Mouse (Mus musculus): Measurements from ENCODE around the gene Acap1.
"Not testable (repeated sequence)": the region's sequence is repeated elsewhere in the genome, so short reads cannot be mapped to it uniquely, and the experiment has no call there.

Gene Acap1

DNA sequence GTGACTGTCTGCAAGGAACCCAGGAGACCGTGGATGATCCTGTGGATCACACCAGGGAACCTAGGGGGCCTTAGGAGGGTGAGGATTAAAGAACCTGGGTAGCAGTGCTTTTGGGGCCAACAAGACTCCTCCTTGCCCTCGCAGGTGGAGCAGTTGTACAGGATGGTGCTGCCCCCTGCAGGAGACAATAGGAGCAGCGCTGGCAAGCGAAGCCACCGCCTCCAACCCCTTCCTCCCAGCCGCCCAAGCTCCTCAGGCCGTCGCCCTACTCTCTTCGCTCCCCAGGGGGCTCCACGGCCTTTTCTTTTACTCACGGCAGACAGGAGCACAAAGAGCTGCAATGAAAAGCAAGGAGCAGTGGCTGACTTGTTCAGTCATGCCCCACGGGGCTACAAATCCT, 18.5 kb downstream of the Acap1 start:
- peak; percentile 79 for DNase-seq (ENCODE audit: low read depth, low spot score)

DNA sequence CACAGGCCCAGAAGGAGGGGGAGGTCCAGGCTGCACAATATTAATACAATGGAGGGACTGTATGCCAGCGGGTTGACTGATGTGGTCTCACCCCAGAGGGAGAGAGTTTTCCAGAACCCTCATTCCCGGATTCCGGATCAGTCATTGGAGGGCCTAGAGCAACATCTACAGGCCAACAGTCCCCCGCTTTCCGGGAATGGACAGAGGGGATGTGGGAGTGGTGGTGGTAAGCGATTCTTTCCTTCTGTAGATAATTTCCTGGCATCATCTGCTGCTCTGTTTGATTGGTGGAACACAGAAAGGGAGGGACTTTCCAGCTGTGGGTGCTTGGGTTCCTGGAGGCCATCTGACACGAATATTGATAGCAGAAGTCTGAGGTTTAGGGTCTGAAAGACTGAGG, 19.2 kb downstream of the Acap1 start:
- DNase-seq (ENCODE audit: low read depth, low spot score) = no peak

DNA sequence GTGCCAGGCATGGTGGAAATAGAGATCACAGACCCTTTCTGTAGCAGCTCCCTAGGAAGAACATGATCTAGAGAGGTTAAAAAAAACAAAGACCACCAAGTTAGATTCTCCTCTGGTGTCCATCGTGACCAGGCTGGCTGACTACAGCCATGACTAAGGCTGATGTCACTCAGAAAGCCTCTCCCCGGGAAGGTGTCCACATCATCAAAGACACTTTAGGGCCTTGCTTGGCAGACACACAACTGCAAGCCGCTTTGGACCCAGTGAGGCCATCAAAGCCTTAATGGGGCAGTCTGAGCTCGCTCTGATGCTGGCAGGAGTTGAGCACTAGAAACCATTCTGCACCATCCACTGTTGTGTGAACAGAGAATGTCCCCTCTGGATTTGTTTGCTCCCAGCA, 22.9 kb downstream of the Acap1 start:
- DNase-seq (ENCODE audit: low read depth, low spot score) = no peak

DNA sequence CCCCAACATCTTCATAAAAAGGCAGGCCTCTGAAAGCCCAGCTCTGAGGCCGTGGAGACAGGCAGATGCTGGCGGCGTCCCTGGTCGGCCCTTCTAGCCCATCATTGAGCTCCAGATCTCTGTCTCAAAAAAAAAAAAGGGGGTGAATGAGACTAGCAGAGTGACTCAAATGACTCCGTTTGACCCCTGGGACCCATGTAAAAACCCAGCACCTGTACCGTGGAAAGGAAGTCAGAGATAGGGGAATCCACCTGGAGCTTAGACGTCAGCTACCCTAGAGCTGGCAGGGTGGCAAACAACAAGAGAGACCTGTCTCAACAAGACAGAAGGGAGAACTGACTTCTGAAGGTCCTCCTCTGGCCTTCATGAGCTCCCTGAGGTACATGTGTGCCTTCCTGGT, 23.5 kb downstream of the Acap1 start:
- no peak for DNase-seq (ENCODE audit: low read depth, low spot score)

- no peak for DNase-seq (ENCODE audit: low read depth, low spot score)
Observed at GRCm38 (mm10) chr11:69870289-69871069, 24.9 kb downstream of the Acap1 start.

- DNase-seq (ENCODE audit: low read depth, low spot score) = no peak
Observed at GRCm38 (mm10) chr11:69867335-69867734, 28.0 kb downstream of the Acap1 start.

GRCm38 (mm10) chr11:69865561-69865960, 29.8 kb downstream of the Acap1 start:
- DNase-seq (ENCODE audit: low read depth, low spot score) = no peak

GRCm38 (mm10) chr11:69864138-69864860, 31.0 kb downstream of the Acap1 start:
- DNase-seq (ENCODE audit: low read depth, low spot score) = no peak

DNA sequence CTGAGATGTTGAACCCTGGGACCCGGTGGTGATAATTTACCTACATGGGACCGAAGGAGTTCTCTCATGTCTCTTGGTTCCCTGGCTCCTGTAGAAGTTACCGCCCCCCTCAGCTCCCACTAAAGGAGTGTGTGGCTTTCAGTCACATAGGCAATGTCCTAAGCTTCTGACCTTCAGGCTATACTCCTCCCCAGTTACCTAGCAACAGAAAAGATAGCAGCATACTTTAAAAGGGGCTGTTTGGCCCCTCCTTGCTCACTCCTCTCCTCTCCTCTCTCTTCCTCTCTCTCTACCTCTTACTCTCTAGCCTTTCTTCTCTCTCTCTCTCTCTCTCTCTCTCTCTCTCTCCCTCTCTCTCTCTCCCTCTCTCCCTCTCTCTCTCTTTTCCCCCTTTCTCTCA, 31.6 kb downstream of the Acap1 start:
- not testable (repeated sequence) for DNase-seq (ENCODE audit: low read depth, low spot score)

DNA sequence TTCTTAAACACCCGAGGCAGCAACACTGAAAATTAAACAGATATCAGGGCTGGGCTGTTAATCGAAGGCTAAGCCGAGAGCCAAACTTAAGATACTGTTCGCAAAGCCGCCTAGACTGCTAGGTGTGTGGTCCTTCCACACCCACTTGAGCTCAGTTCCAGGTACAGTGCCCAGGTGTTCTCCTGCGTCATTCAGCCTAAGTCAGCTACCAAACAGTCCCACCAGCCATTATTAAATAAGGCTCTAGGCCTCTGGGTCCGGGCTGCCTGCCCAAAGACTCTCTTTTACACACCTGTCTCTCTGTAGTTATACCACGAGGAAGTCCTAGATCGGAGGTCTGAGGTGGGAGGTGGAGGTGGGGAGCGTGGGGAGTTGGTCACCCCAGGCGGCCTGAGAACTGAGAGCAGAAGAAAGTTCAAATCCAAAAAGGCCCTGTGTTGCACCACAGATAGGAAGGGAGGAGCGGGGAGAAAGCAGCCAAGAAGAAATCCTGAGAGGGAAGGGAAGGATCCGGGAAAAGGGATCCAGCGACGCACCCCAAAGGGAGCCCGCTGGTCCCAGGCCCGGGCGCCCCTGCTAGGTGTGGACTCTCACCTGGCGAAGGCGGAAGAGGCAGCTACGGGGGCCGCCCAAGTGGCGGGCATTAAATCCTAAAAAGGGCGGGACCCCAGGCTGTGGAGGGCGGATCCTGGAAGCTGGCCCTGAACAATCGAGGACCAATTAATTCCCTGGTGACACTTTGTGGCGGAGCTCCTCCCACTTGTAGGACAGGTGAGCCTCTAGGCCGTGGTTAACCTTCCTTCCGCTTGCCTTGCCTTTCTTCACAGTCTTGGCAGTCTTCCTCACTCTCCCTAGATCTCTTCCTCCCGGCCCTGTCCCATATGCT, 37.0 kb downstream of the Acap1 start, which contains the start of gene Tnk1:
Tnk1 (minus strand) TSS at position 618 of the 886 bp plus-strand sequence.
- no peak for DNase-seq (ENCODE audit: low read depth, low spot score)

GRCm38 (mm10) chr11:69855347-69855746, 40.0 kb downstream of the Acap1 start:
- DNase-seq (ENCODE audit: low read depth, low spot score) = no peak

DNA sequence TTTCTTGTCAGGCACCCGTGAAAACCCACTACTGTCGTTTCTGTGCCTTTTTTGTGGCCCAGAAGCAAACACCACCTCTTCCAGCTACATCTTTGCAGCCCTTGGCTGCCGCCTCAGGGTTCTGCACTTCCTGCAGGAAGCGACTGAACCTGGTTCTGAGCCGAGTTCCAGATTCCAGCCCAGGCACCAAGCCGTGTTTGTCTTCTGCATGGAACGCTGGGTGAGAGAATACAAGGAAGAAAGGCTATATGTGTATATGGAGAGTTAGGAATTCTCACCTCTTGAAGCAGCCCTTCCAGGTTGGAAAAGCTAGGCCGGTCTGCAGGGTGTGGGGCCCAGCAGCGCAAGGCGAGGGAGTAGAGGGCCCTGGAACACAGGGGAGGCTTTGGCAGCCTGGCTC, 40.7 kb downstream of the Acap1 start:
- DNase-seq (ENCODE audit: low read depth, low spot score) = no peak

DNA sequence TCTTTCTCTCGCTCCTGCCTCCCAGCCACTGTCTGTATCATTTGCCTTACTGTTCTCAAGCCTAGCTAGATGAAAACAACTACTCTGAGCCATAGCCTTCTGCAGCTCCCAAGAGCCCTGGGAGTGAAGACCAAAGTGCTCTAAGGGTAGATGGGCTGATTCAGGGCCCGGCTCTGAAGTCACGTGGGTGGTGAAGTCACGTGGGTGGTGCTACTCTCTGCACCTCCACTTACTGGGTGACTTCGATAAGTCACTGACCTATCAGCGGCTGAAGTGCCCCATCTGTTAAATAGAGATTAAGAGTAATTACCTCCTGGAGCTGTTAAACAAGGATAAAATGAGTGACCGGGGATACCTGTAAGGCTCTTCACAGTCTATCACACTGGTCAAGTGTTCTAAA, 41.3 kb downstream of the Acap1 start:
- peak; percentile 96 for DNase-seq (ENCODE audit: low read depth, low spot score)

- no peak for DNase-seq (ENCODE audit: low read depth, low spot score)
Observed at GRCm38 (mm10) chr11:69850754-69851153, 44.6 kb downstream of the Acap1 start.

DNA sequence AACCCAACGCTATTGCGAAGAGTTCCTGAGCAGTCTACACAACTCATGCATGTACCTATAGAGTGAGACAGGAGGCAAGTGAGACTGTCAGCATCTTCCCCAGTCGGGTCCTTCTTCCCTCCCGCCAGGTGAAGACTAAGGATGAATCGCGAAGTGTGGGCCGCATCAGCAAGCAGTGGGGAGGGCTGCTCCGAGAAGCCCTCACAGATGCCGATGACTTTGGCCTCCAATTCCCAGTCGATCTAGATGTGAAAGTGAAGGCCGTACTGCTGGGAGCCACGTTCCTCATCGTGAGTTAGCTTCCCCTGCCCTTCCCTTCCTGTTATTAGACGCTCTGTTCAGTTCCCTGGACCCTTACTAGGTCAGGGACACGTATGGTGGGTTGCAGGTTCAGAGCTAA, 45.5 kb downstream of the Acap1 start:
- DNase-seq (ENCODE audit: low read depth, low spot score) = no peak

DNA sequence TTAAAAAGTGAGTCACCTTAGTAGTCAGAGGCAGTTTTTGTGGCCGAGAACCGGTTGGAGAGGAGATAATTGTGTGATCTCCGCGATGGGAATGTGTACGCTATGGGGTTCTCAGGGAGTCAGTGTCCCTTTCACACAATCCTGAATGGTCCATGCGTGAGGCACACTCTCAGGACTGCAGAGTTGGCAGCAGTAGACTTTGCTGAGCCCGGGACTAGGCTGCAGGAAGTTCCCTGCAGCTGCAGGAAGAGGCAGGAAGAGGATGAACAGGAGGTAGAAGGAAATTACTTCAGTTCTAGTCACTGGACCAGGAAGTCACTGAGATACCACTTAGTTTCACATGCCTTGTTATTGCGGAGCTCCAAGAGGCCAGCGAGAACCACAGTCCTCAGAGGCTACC, 46.2 kb downstream of the Acap1 start:
- no peak for DNase-seq (ENCODE audit: low read depth, low spot score)

GRCm38 (mm10) chr11:69848021-69848420, 47.3 kb downstream of the Acap1 start:
- no peak for DNase-seq (ENCODE audit: low read depth, low spot score)

DNA sequence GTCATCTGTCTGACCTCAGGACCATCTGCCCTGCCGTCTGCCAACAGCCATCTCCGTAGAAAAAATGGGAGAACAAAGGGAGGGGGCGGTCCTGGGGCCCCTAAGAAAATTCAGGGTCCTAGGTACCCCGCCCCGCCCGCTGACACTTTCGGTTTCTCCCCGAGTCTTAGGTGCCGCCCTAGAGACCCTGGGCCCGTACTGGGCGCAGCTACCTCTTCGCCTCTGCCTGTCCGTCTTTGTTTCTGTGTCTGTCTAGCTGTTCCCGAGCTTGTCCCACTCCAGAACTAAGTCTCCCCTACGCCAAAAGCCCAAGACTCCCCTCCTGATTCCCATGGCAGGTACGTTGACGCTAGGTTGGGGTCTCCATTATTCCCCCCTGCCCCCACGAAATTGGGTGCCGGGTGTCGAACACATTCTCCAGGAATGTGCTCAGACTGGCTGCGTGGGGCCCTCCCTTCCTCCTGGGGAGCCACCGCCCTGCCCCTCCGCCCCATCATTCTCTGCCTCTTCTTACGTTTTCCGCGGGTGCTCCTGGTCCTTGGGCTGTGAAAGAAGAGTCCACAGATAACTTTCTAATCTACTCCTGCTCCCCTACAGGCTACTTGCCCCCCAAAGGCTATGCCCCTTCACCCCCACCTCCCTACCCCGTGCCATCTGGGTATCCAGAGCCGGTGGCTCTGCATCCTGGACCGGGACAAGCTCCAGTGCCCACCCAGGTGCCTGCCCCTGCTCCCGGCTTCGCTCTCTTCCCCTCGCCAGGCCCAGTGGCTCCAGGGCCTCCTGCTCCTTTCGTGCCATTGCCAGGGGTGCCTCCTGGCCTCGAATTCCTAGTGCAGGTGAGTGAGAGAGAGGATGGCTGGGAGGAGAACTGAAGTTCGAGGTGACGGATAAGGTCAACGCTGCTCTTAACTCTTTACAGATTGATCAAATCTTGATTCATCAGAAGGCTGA, 48.3 kb downstream of the Acap1 start:
- DNase-seq (ENCODE audit: low read depth, low spot score) = no peak

GRCm38 (mm10) chr11:69846198-69846680, 49.1 kb downstream of the Acap1 start, which contains the start of gene Plscr3:
TSS of gene Plscr3 (plus strand) at chr11:69846376.
- peak; percentile 76 for DNase-seq (ENCODE audit: low read depth, low spot score)

DNA sequence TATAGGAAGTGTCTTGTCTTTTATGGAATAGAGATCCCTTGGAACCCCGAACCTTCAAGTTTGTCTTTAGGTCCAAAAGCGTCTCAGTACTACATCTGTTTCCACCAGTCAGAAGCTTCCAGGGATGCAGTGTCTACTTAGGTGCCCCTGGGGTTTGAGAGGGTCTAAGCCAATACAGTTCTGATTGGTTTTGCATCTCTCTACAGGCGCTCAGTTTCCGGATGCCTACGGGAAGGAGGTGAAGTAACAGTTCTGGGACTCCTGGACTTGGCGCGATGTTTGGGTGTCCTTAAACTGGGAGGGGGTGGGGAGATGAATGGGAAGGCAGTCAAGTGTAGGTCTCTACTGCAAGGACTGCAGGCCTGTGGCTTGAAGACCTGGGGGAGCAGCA, 56.6 kb downstream of the Acap1 start:
- DNase-seq (ENCODE audit: low read depth, low spot score) = no peak
